In the genomic region with DNA sequence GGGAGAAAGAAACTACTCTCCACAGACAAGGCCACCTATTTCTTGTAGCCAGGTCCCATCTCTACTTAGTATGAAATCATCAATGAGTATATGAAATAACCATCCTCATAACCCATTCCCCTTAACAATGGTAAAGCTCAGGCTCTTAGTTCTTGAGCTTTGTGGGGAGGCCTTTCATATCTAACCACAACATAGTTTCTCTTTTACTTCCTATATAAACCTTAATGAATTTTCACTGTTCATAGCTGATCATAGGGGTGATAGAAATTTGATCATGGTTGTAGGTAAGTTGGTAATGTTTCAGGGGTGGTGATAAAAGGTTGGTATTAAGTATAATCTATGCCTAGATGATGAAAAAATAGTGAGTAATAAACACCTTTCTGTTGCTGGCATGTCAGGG, we compare ENCODE assay signal across 24 mouse cellular contexts. TPM values are rescaled to one million over a fixed set of nuclear protein-coding genes. Genes with fewer than 3 reads are reported as not detected.
DNase-seq lines count a peak whose midpoint lies in the region; ATAC-seq lines count a peak whose summit lies in the region.
"Had no signal": no experiment of that assay in that cellular context is flagged by ENCODE, and none has a peak within 500 bp of the region (broad histone marks: within the 10 kb centered on the region; RNA-seq: fewer than 3 reads in every experiment).

No protein-coding gene starts in this region.

- no peak for DNase-seq in c-Kit-positive CD71-positive TER-119-positive erythroid progenitor cells, embryonic 14.5 days (ENCODE audit: low spot score)
- no peak for DNase-seq in midbrain, embryonic 11.5 days (ENCODE audit: low spot score, missing footprints)
- DNase-seq: adrenal gland, postnatal 10 days; adrenal gland, postnatal 36 days; cerebellum, adult 11 months; cerebellum, adult 2 months; cerebellum, adult 9-11 months; cerebellum, postnatal 36 days; gastrocnemius, postnatal 25 days; heart, adult 2 months; heart, postnatal 14 days; heart, postnatal 4 days had no signal

- H3K9me3 ChIP-seq in midbrain, embryonic 11.5 days (ENCODE audit: control insufficient read depth, low read length) = no peaks in the 10 kb centered on the region
- no peaks in the 10 kb centered on the region for H3K9me3 ChIP-seq in forebrain, embryonic 15.5 days
- H3K9me3 ChIP-seq: forebrain, embryonic 10.5 days; heart, embryonic 10.5 days; heart, embryonic 13.5 days; hindbrain, embryonic 12.5 days; hindbrain, embryonic 15.5 days had no signal

- H3K4me1 ChIP-seq in midbrain, embryonic 11.5 days (ENCODE audit: control insufficient read depth, insufficient read depth, low read length) = no peaks in the 10 kb centered on the region
- H3K4me1 ChIP-seq in forebrain, embryonic 15.5 days = no peaks in the 10 kb centered on the region
- H3K4me1 ChIP-seq: forebrain, embryonic 10.5 days; heart, embryonic 10.5 days; heart, embryonic 13.5 days; hindbrain, embryonic 12.5 days; hindbrain, embryonic 15.5 days had no signal

- no peak overlapping the region for H3K4me2 ChIP-seq in midbrain, embryonic 11.5 days
- no peak overlapping the region for H3K4me2 ChIP-seq in forebrain, embryonic 15.5 days (replicated peaks)
- H3K4me2 ChIP-seq: heart, embryonic 13.5 days; hindbrain, embryonic 12.5 days; hindbrain, embryonic 15.5 days had no signal

- no peaks in the 10 kb centered on the region for H3K27me3 ChIP-seq in midbrain, embryonic 11.5 days (ENCODE audit: control insufficient read depth, insufficient read depth, low read length)
- no peaks in the 10 kb centered on the region for H3K27me3 ChIP-seq in forebrain, embryonic 15.5 days
- H3K27me3 ChIP-seq: heart, embryonic 13.5 days; hindbrain, embryonic 12.5 days; hindbrain, embryonic 15.5 days; Patski had no signal

- no peak overlapping the region for H3K4me3 ChIP-seq in midbrain, embryonic 11.5 days (ENCODE audit: low read depth, low read length)
- no peak overlapping the region for H3K4me3 ChIP-seq in forebrain, embryonic 15.5 days
- H3K4me3 ChIP-seq: forebrain, embryonic 10.5 days; heart, adult 2 months; heart, embryonic 10.5 days; heart, embryonic 13.5 days; hindbrain, embryonic 12.5 days; hindbrain, embryonic 15.5 days had no signal

- no peaks in the 10 kb centered on the region for H3K36me3 ChIP-seq in midbrain, embryonic 11.5 days (ENCODE audit: control insufficient read depth, insufficient read depth, low read length)
- no peaks in the 10 kb centered on the region for H3K36me3 ChIP-seq in forebrain, embryonic 15.5 days
- H3K36me3 ChIP-seq: forebrain, embryonic 10.5 days; heart, embryonic 10.5 days; heart, embryonic 13.5 days; hindbrain, embryonic 12.5 days; hindbrain, embryonic 15.5 days had no signal

- no peak overlapping the region for H3K27ac ChIP-seq in midbrain, embryonic 11.5 days (ENCODE audit: low read depth, low read length)
- no peak overlapping the region for H3K27ac ChIP-seq in forebrain, embryonic 15.5 days (replicated peaks)
- H3K27ac ChIP-seq: forebrain, embryonic 10.5 days; heart, adult 2 months; heart, embryonic 10.5 days; heart, embryonic 13.5 days; hindbrain, embryonic 12.5 days; hindbrain, embryonic 15.5 days had no signal

- no peak overlapping the region for H3K9ac ChIP-seq in midbrain, embryonic 11.5 days (ENCODE audit: low read length)
- H3K9ac ChIP-seq in forebrain, embryonic 15.5 days (replicated peaks) = no peak overlapping the region
- H3K9ac ChIP-seq: heart, embryonic 13.5 days; hindbrain, embryonic 12.5 days; hindbrain, embryonic 15.5 days had no signal

- peak; percentile 67 for ATAC-seq in common myeloid progenitor, adult 5-6 weeks (replicated peaks; ENCODE audit: low read depth, poor library complexity, severe bottlenecking)
- ATAC-seq in megakaryocyte, adult 5-6 weeks (ENCODE audit: poor library complexity, severe bottlenecking) = peak; percentile 24; the same call in 1 of the 2 replicates
- ATAC-seq in megakaryocyte-erythroid progenitor cell, adult 5-6 weeks (replicated peaks; ENCODE audit: low FRiP score, low TSS enrichment, poor library complexity, severe bottlenecking) = peak; percentile 46
- no peak for ATAC-seq in midbrain, embryonic 11.5 days (ENCODE audit: low FRiP score)
- no peak for ATAC-seq in forebrain, embryonic 15.5 days (replicated peaks)
- ATAC-seq: forebrain, embryonic 14.5 days; Patski had no signal

RNA-seq across cellular contexts. Expression of gene Rab38, which starts 12.6 kb away (rescaled TPM):
- total RNA-seq in common myeloid progenitor, adult 5-6 weeks (2017) = 63.5 and 69.6 TPM in 2 replicates
- total RNA-seq in megakaryocyte, adult 5-6 weeks (2015) = 3.5 and 4.0 TPM in 2 replicates
- total RNA-seq in megakaryocyte, adult 5-6 weeks (2017) = 1.2 and 4.7 TPM in 2 replicates
- 20.5 and 41.4 TPM in 2 replicates for total RNA-seq in megakaryocyte-erythroid progenitor cell, adult 5-6 weeks (2014; fragmentation: Nextera tagmentation)
- total RNA-seq in megakaryocyte-erythroid progenitor cell, adult 5-6 weeks (2017) = 37.6 and 44.2 TPM in 2 replicates
- 1.9 and 2.3 TPM in 2 replicates for polyA plus RNA-seq in midbrain, embryonic 11.5 days (2014; fragmentation: Nextera tagmentation; extraction: Ambion mirVana)
- 0.34 and 0.98 TPM in 2 replicates for polyA plus RNA-seq in forebrain, embryonic 15.5 days (2015; fragmentation: Nextera tagmentation; extraction: Ambion mirVana)
- total RNA-seq: gastrocnemius, adult 8-10 months had no signal

Comparison
In these comparisons a context has a peak if more than half of its experiments do, and no peak if none do; other contexts are left out.
1. ATAC-seq: peak in common myeloid progenitor, adult 5-6 weeks (single experiment), megakaryocyte, adult 5-6 weeks (single experiment) and megakaryocyte-erythroid progenitor cell, adult 5-6 weeks (single experiment); none in midbrain, embryonic 11.5 days (single experiment) and forebrain, embryonic 15.5 days (single experiment).